Mouse (Mus musculus): Measurements from ENCODE around the gene Agmat. TPM values are rescaled to one million over a fixed set of nuclear protein-coding genes. Genes with fewer than 3 reads are reported as not detected.

Agmat gene
- total RNA-seq, 4 experiments from 2014 or later, result 1.2 to 3.1 (median 1.8) TPM

- peak; percentile 77 to 96 for DNase-seq (ENCODE audit: low spot score in 2 of 2)
These were observed 11.8 kb upstream of the Agmat start for GRCm38 (mm10) chr4:141734446-141735205.

GRCm38 (mm10) chr4:141735206-141735560 is 11.3 kb upstream of the Agmat start:
- no peak for DNase-seq (ENCODE audit: low spot score in 2 of 2)

GRCm38 (mm10) chr4:141736856-141737255 is 9.6 kb upstream of the Agmat start:
- no peak for DNase-seq (ENCODE audit: low spot score in 2 of 2)

GRCm38 (mm10) chr4:141738015-141738414 is 8.5 kb upstream of the Agmat start:
- DNase-seq (ENCODE audit: low spot score in 2 of 2), result no peak

- no peak for DNase-seq (ENCODE audit: low spot score in 2 of 2)
These were observed 4.6 kb upstream of the Agmat start for GRCm38 (mm10) chr4:141741856-141742255.

GRCm38 (mm10) chr4:141742381-141742780 is 4.1 kb upstream of the Agmat start:
- DNase-seq (ENCODE audit: low spot score in 2 of 2), result no peak

GRCm38 (mm10) chr4:141749557-141749956 is 3.1 kb downstream of the Agmat start:
- DNase-seq (ENCODE audit: low spot score in 2 of 2), result no peak

- no peak for DNase-seq (ENCODE audit: low spot score in 2 of 2)
These were observed 4.4 kb downstream of the Agmat start for GRCm38 (mm10) chr4:141750826-141751225.

- DNase-seq (ENCODE audit: low spot score in 2 of 2), result no peak
These were observed 5.1 kb downstream of the Agmat start for GRCm38 (mm10) chr4:141751419-141752075.

GRCm38 (mm10) chr4:141752076-141752421 is 5.6 kb downstream of the Agmat start:
- no peak for DNase-seq (ENCODE audit: low spot score in 2 of 2)

GRCm38 (mm10) chr4:141755375-141755930 is 9.0 kb downstream of the Agmat start:
- DNase-seq (ENCODE audit: low spot score in 2 of 2), result no peak

GRCm38 (mm10) chr4:141757124-141757523 is 10.7 kb downstream of the Agmat start:
- no peak for DNase-seq (ENCODE audit: low spot score in 2 of 2)

- DNase-seq (ENCODE audit: low spot score in 2 of 2), result no peak
These were observed 12.5 kb downstream of the Agmat start for GRCm38 (mm10) chr4:141758874-141759542.

GRCm38 (mm10) chr4:141760942-141761341 is 14.5 kb downstream of the Agmat start:
- DNase-seq (ENCODE audit: low spot score in 2 of 2), result no peak

GRCm38 (mm10) chr4:141762102-141762598 is 15.7 kb downstream of the Agmat start:
- DNase-seq (ENCODE audit: low spot score in 2 of 2), result no peak

GRCm38 (mm10) chr4:141763476-141763875 is 17.0 kb downstream of the Agmat start:
- DNase-seq (ENCODE audit: low spot score in 2 of 2), result no peak

- DNase-seq (ENCODE audit: low spot score in 2 of 2), result no peak
These were observed 18.5 kb downstream of the Agmat start for GRCm38 (mm10) chr4:141765008-141765407.

GRCm38 (mm10) chr4:141766316-141766667 is 19.8 kb downstream of the Agmat start:
- no peak for DNase-seq (ENCODE audit: low spot score in 2 of 2)

- no peak for DNase-seq (ENCODE audit: low spot score in 2 of 2)
These were observed 20.3 kb downstream of the Agmat start for GRCm38 (mm10) chr4:141766668-141767352.

- no peak for DNase-seq (ENCODE audit: low spot score in 2 of 2)
These were observed 21.0 kb downstream of the Agmat start for GRCm38 (mm10) chr4:141767353-141768036.
